Mouse (Mus musculus): Measurements from ENCODE around the gene Sgcg.

DNA sequence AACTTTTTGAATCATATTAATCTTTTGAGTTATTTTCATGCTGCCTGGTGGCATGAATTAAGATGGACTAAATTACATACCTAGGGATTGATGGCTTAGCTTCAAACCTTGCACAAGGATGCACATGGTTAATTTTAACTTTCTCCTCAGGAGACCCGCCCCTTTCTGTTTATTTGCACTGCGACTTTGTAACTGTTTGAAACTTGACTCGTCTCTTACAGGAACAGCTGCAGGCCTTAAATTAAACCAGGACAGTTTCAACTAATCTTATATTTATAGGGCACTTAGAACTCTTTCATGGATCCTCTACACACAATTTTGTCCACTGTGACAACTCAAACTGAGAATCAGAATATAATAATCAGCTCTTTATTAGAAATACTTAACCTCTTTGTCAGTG, 794 bp upstream of the Sgcg start:
- TF ChIP-seq POLR2A (IDR thresholded peaks at IDR 0.05; ENCODE audit: insufficient read depth, low read depth, low read length), result no peak
- TF ChIP-seq CTCF (IDR thresholded peaks at IDR 0.05; ENCODE audit: insufficient read depth, low read depth, low read length), result no peak

All from olfactory bulb, adult 2 months (tissue).